Mouse (Mus musculus) fibroblast of lung, adult 2 months (primary cell): Measurements from ENCODE around the gene Lias.
A peak's percentile ranks its signal among the peaks of the same experiment; 100 is the strongest.

ENCODE experiments used
- DNase-seq: peaks from one replicate; pipeline ENCODE4 v3.0.0-alpha.2; 2011; ENCODE audit warnings: low read depth

Gene Lias

DNA sequence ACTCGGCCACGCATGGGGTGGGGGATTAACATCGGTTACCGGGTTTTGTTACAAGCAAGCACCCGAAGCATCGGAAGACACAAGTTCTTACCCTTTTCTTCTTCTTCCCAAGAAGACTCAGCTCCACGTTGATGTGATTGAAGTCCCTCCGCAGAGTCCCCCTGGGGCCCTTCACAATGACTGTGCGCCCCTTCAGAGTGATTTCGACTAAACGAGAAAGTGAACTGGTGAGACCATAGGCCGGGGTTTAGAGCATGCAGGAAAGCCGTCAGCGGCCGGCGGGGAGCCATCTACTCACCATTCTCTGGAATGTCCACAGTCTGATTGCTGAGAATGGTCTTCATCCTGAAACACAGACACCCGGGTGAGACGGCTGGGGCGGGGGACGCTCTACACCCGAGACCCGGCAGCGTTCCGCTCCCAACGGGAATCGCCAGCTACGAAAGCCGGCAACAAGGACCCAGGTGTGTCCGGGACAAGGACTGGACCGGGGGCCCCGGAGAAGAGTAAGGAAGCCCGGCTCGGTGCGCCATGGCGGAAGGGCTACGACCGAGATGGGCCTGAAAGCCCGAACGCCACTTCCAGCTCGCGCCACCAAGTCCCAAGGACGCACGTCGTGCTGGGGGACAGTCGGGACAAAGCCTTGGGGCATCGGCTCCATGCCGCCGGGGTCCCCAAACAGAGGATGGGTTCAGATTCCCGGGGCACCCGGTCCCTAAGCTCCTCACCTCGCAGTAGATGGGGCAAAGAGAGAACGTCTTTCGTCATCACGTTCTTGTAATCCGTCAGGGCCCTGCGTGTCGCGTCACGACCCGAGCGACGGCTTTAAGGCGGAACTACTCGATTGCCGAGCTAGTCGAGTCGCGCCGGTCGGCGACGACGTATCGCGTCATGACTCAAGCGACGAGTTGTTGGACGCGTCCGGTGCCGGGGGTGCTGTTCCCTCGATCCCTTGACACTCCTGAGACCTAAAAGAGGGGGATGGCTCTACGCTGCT is at the start of gene Lias, which contains the start of gene Rpl9:
Gene Lias (plus strand): TSS at position 850 of the 997 bp plus-strand sequence.
Gene Rpl9 (minus strand): TSS at position 797 of the 997 bp plus-strand sequence.
- peak; percentile 98 for DNase-seq

DNA sequence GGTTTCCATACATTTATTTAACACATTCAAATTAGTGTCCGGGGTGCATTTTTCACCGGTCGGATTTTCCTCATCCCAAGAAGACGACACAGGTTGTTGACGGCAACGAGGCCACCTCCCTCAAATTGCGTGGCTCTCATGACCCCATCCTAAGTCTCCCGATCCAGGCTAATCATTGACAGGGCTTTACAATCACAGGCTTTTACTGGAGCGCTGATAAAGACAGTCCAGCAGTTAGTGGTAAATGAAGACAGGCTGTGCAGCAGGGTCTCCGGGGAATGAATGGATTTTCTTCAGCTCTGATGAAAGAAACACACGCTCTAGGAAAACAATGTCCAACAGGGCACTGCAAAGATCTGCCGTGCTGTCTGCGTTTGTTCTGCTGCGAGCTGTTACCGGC is 43.1 kb upstream of the Lias start, which contains the start of gene Klb:
Gene Klb (plus strand): TSS at position 147 of the 400 bp plus-strand sequence.
- DNase-seq = no peak

DNA sequence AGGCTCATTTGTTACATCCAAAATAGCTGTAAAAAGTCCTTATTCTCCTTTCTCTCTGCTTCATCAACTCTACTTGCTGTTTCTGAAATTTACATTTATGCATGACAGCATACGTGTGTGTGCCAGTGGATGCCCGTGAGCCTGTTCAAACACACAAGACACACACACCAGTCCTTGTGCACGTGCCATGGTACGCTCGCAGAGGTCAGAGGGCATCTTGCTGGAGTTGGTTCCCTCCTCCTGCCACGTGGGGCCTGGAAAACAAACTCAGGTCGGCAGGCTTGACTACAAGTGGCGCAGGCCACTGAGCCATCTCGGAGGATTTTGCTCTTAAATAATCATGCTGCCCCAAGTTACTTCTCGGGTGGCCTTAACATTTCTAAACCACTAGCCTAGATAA is 40.8 kb upstream of the Lias start:
- DNase-seq = no peak

DNA sequence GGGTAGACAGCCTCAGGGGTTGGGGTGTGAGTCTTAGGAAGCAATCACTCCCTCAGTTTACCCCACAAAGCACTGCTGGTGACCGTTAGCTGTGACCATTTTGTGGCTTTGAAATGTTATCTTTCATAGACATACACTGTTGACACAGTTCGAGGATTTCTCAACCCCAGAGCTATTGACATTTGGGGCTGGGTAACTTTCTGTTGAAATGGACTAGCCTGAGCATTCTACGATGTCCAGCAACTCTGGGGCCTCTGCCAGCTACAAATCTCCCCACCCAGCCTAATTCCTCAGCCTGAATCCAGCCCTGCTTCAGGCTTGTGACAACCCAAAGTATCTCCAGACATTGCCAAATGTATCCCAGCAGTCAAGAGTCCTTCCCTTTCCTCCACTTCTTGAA is 37.2 kb upstream of the Lias start:
- DNase-seq = no peak

DNA sequence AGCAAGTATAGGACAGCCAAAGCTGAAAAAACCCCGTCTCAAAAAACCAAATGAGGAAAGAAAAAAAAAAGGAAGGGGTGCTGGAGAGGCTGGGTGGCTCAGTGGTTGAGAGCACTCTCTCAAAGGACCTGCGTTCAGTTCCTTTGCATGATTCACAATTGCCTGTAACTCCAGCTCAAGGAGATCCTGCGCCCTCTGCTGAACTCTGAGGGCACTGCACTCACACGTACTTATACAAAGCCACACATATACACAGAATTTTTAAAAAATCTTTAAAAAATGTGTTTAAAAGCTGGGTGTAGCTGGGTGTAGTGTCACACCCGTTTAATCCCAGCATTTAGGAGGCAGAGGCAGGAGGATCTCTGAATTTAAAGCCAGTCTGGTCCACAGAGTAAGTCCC is 36.3 kb upstream of the Lias start:
- no peak for DNase-seq

DNA sequence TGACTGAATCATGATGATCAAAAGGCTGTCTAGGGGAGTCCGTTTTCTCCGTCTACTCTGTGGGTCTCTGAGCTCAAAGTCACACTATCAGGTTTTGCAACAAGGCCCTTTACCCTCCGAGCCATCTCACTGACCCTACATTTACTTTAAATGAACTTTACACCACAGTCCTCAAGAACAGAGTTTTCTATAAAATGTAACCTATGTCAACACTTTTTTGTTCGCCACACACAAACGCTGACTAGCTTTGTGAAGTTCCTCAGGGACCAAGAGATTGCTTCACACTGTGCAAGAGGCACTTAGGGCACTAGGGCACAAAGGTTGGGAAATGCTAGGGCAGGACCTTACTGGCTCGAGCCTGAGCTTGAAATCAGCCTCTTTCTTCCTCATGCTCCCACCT is 34.4 kb upstream of the Lias start:
- DNase-seq = no peak

DNA sequence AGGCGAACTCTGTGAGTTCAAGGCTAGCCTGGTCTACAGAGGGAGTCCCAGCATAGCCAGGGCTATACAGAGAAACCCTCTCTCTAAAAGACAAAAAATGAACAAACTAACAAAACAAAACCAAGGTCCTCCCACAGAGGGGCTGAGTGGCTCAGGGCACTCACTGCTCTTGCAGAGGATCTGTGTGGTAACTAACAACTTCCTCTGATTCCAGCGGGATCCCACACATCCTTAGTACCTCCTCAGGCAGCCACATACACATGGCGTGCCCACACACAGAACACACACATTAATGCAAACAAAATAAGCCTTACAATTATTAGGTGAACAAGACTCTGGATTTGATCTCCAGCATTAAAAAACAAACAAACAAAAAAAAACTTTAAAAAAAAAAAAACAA is 33.5 kb upstream of the Lias start:
- DNase-seq = no peak

DNA sequence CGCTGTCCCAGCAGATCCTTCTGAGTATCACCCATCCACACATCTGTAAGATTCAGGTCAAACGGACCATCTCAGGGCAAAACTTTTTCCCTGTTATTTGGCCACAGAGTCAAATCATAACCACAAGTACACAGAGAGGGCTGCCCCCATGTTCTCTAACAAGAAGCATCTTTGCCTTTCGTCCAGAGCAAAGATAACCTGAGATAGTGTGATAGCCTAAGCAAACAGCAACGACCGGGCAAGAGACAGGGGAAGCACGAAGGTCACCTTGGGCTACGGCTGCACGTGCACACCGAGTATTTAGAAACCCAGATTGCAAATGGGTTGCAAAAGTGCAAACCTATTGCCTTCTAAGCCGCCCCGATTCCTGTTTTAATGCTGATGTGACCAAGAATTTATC is 23.5 kb upstream of the Lias start:
- DNase-seq = no peak

DNA sequence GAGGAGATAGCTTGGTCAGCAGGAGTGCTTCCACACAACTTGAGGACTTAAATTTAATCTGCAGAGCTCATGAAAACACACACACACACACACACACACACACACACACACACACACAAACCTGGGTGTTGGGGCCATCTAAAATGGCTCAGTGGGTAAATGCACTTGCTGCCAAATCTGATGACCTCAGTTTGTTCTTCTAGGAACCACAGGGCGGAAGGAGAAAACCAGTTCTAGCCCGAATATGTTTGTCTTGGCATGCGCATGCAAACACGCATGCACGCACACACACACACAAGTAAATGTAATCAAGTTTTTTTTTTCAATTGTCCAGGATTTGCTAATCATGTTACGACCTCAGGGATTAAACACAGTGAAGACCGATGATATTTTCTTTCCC is 19.7 kb upstream of the Lias start:
- DNase-seq = no peak

DNA sequence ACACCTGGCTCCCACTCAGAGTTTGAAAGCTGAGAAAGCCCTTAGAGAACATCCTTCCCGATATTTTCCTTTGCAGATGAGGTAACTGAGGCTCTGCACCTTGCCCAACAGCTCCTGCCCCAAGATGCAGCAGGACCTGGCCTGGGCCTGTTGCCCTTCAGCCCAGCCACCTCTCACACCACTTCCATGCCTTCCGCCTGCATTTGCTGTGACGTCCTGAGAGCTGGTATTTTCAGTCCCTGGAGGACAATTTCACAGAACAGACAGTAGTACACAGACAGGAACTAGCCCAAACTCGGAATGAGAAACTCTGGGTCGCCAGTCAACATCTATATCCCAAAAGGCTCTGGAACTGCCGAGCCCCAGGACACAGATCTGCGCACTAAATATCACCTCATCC is 16.6 kb upstream of the Lias start:
- no peak for DNase-seq

DNA sequence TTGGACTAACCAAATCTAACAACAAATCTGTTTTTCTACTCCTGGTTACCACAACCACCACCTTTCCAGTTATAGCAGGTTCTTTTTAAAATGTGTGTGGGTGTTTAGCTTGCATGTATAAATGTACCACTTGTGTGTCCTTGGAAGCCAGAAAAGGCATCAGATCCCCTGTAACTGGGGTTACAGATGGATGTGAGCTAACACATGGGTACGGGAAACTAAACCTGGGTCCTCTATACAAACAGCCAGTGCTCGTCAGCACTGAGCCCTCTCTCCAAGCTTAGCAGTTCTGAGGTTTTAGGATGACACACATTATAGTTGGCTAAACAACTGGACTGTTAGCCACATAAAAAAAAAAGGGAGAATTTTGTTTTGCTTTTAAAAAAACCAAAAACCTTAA is 5.6 kb upstream of the Lias start:
- DNase-seq = no peak

DNA sequence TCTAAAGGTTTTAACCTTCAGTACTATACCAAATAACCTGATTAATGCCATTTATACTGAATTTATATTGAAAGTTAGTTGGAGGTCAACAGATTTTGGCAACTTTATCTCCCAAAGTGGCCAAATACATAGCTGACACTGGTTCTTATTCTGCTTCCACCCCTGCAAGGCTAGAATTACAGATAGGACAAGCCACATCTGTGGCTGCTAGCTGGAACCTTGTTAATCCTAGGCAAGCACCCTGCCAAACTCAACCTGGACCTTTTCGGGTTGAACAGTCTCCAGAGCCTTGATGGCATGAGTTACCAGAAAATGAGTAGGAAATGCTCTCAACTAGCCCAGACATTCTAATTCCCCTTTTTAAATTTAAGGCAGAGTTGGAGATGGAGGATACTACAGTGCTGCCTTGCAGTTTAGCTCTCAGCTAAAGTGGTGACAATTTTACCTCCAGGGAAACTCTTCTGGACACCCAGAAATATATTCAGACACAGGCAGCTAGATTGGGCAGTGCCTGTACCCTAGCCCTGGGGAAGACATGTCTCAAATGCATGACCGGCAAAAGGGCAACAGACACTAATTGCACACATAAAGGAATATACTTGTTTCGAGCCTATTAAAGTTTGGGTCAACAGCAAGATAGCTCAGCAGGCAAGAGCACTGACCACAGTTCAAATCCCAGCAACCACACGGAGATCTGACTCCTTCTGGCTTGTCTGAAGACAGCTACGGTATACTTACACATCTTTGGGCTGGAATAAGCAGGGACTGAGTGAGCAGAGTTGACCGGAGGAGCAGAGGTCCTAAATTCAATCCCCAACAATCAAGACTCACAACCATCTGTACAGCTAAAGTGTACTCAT is 4.1 kb upstream of the Lias start:
- DNase-seq = no peak

DNA sequence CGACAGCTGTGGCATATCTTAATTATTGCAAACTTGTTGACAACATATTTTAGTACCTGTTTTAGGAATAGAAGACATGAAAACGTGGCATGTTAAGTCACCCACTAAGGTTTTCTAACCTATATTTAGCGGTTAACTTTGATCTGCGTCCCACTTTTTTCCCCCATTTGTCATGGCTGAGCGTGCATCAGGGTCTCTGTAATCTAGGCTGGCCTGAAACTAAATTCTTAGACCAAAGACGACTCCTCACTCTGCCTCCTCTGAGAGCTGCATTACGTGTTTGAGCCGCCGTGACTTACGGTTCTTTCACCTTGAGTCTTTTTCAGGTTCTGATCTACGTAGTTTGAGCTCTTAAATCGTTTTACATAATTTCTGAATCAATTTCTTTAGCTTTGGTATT is 456 bp downstream of the Lias start:
- no peak for DNase-seq

DNA sequence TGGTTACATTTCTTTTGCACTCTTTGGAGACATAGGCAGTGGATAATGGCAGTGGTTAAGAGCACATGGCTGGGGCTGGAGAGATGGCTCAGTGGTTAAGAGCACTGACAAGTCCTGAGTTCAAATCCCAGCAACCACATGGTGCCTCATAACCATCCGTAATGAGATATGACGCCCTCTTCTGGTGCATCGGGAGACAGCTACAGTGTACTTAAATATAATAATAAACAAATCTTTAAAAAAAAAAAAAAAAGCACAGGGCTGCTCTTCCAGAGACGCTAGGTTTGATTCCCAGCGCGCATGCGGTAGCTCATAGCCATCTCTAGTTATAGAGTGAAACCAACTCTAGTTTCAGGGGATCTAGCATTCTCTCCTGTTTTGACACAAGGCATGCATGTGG is 3.1 kb downstream of the Lias start:
- DNase-seq = no peak

DNA sequence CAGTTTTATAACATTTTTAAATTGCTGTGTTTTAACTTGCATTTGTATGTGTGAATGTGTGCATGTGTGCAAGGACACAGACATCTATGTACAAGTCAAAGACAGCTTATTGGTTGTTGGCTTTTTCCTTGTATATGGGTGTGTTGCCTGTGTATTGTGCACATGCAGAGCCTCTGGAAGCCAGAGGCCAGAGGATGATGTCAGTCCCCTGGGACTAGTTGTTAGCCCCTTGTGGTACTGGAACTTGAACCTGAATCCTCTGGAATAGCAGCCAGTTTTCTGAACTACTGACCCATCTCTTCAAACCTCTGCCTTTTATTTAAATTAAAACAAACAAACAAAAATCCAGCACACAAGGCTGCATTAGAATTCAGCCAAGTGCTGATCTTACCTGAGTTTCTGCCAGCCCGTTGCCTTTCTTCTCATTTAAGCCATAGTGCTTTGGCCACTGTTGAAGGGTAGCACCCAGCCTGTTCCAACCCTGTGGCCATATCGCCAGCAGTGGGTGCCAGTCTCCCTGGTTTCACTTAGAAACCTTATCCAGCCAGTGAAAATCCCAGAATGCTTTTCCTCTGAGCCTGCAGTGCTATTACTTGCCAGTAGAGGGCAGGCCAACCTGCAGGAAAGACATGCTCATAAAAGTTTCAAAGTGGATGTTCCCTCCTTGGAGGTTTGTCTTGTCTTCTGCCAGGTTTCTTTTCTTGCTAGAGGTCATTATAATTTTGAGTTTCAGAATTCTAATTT is 10.1 kb downstream of the Lias start:
- peak; percentile 66 for DNase-seq

DNA sequence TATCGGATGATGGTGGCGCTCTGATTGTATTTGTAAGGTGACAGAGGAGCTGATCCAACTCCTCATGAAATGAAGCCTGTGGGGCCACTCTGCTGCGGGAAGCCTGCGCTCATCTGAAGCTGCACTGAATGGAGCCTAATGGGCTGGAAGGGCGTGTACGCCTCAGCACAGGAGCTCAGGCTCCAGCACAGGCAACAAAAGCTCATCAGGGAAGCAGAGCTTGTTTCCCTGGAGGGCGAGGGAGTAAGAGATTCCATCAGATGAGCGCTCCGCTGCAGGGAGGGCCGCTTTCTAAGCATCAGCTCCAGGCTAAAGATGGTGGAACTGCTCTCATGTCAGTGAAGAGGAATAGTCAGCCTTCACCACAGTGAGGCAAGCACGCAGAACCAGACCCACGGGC is 16.7 kb downstream of the Lias start:
- DNase-seq = no peak

DNA sequence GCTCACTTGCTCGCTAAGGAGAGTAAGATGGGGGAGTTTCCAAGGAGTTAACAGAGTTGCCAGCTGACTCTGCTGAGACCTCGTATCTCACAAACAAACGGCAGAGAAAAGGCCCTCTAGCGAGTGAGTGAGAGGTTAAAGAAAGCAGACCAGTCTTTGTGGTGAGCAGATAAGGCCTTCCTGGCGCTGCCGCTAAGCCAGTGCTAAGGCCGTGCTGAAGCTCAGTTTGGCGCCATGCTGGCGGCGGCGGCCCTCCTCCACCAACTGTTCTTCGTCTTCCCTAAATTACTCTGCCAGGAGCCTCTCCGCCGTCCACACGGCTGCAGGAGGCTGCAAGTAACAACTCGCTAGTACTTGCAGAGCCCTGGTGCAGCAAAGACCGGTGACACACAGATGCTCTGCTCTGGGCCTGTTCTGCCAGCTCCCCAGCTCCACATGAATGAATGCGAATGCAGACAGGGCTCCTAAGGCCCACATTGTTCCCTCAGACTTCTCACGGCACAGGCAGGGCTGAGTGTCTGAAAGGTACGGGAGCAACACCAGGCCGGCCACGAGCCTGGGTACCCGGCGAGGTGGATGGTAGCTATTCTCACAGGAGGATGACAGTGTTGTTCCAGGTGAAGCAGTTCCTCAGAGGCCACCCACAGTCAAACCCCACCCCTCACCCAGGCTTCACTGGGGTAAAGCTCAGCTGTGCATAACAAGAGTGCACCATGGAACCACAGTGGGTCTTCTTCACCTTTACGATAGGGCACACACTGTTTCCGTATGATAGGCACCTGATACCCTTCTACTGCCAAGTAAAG is 24.6 kb downstream of the Lias start:
- DNase-seq = peak; percentile 19

DNA sequence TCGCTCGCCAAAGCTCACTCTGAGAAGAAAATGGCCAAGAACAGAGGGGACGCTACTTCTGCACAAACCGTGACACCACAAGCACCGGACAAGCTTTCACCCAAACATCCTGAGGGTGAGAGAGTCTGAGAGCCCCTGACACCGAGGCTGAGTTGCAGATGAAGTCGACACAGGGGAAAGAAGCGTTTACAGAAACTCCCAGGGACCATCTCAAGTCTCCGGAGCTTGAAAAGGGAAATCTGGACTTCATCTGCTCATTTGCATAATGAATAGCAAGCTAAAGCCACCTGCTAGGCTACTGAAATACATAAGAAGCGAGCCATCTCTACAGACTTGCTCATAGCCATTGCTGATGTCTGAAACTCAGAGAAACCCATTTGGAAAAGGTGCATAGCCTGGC is 27.8 kb downstream of the Lias start:
- no peak for DNase-seq

DNA sequence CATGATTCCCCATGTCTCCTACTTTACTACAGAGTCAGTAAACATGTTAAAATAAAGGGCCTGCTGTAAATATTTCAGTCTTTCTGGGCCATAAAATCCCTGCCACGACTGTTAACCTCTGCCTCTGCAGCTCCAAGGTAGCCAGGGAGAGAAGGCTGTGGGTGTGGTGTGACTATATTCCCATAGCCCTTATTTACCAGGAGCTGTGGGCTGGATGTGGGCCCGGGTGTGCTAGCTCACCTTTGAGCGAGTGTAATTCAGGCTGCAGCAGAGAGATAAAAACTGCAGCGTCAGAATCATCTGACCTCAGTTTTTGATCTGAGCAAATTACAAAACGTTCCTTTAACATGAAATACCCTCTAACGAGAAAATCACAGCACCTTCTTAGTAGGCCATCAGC is 29.5 kb downstream of the Lias start:
- no peak for DNase-seq

DNA sequence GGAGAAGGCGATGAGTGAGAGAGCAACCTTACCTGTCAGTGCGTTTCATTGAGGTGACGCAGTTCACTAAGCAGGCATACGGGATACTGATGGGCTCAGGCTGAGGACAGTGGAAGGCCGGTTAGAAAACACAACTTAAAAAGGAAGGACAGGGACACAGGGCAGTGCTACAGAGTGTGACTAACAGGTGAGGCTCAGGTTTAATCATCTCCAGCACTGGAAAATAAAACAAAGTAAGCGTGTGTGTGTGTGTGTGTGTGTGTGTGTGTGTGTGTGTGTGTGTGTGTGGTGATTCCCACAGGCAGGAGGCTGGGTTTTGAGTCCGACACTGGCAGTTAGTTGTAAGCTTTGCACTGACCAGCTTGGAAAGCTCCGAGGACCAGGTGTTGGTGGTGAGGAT is 31.5 kb downstream of the Lias start:
- no peak for DNase-seq

DNA sequence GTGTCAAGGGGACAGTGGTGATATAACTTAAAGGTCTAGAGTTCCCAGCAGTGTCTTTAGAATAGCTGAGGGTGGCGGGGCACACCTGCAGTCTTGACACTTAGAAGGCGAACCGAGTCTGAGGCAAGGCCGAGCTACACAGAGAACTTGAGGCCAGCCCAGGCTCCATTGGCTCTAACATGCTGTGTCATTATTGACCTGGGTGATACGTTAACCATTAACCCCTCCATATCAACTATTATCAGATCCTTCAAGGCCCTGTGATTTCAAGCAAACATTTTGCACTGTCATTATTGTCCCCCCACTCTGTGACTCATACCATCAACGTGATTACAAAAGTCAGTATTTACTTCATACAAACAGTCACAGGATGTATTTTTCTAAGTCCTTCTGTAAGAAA is 32.9 kb downstream of the Lias start:
- DNase-seq = no peak
